Mouse (Mus musculus) T-helper 2 cell (primary cell): ENCODE data around the gene Ifitm10.
"Not testable (repeated sequence)": the region's sequence is repeated elsewhere in the genome, so short reads cannot be mapped to it uniquely, and the experiment has no call there.

Experiments used
- in situ Hi-C: fragments of 300-600 bp; cut with MboI, MseI; formaldehyde crosslinking; loops from one replicate; pipeline ENCODE4 v1.15.1; 2025; ENCODE audit warnings: high pct_unique_total_duplicates

The Ifitm10 gene

GRCm38 (mm10) chr7:142323396-142324117, 50.0 kb downstream of the Ifitm10 start:
- in situ Hi-C loops = no loop called here

- in situ Hi-C loops = no loop called here
Measured at GRCm38 (mm10) chr7:142322641-142323040, 50.9 kb downstream of the Ifitm10 start.

GRCm38 (mm10) chr7:142321637-142322306, 51.8 kb downstream of the Ifitm10 start:
- in situ Hi-C loops = not testable (repeated sequence)

- in situ Hi-C loops = no loop called here
Measured at GRCm38 (mm10) chr7:142320906-142321305, 52.6 kb downstream of the Ifitm10 start.

GRCm38 (mm10) chr7:142319124-142319523, 54.4 kb downstream of the Ifitm10 start:
- in situ Hi-C loops = no loop called here

- in situ Hi-C loops = no loop called here
Measured at GRCm38 (mm10) chr7:142317216-142317615, 56.3 kb downstream of the Ifitm10 start.

GRCm38 (mm10) chr7:142316558-142316957, 57.0 kb downstream of the Ifitm10 start:
- in situ Hi-C loops = no loop called here

- in situ Hi-C loops = no loop called here
Measured at GRCm38 (mm10) chr7:142314600-142315285, 58.8 kb downstream of the Ifitm10 start.

GRCm38 (mm10) chr7:142303929-142304328, 69.6 kb downstream of the Ifitm10 start:
- in situ Hi-C loops = not testable (repeated sequence)

- in situ Hi-C loops = no loop called here
Measured at GRCm38 (mm10) chr7:142303249-142303648, 70.3 kb downstream of the Ifitm10 start, which contains the start of gene Krtap5-4. Gene Krtap5-4 (plus strand): TSS chr7:142303549.

- in situ Hi-C loops = not testable (repeated sequence)
Measured at GRCm38 (mm10) chr7:142297018-142297417, 76.5 kb downstream of the Ifitm10 start, which contains the start of gene Krtap5-1. Gene Krtap5-1 (minus strand): TSS chr7:142297118.

- in situ Hi-C loops = not testable (repeated sequence)
Measured at GRCm38 (mm10) chr7:142296108-142296507, 77.4 kb downstream of the Ifitm10 start.

- in situ Hi-C loops = no loop called here
Measured at GRCm38 (mm10) chr7:142295418-142295817, 78.1 kb downstream of the Ifitm10 start.

GRCm38 (mm10) chr7:142293851-142294250, 79.7 kb downstream of the Ifitm10 start:
- in situ Hi-C loops = not testable (repeated sequence)

- in situ Hi-C loops = not testable (repeated sequence)
Measured at GRCm38 (mm10) chr7:142285910-142286612, 87.5 kb downstream of the Ifitm10 start.

- in situ Hi-C loops = no loop called here
Measured at GRCm38 (mm10) chr7:142285130-142285835, 88.3 kb downstream of the Ifitm10 start.

- in situ Hi-C loops = no loop called here
Measured at GRCm38 (mm10) chr7:142284615-142285080, 88.9 kb downstream of the Ifitm10 start.

- in situ Hi-C loops = no loop called here
Measured at GRCm38 (mm10) chr7:142284023-142284591, 89.4 kb downstream of the Ifitm10 start.

GRCm38 (mm10) chr7:142282847-142283246, 90.7 kb downstream of the Ifitm10 start:
- in situ Hi-C loops = not testable (repeated sequence)

GRCm38 (mm10) chr7:142279291-142279690, 94.3 kb downstream of the Ifitm10 start:
- in situ Hi-C loops = not testable (repeated sequence)
